Mouse (Mus musculus): ENCODE data around the gene Msantd2.

Msantd2 gene

DNA sequence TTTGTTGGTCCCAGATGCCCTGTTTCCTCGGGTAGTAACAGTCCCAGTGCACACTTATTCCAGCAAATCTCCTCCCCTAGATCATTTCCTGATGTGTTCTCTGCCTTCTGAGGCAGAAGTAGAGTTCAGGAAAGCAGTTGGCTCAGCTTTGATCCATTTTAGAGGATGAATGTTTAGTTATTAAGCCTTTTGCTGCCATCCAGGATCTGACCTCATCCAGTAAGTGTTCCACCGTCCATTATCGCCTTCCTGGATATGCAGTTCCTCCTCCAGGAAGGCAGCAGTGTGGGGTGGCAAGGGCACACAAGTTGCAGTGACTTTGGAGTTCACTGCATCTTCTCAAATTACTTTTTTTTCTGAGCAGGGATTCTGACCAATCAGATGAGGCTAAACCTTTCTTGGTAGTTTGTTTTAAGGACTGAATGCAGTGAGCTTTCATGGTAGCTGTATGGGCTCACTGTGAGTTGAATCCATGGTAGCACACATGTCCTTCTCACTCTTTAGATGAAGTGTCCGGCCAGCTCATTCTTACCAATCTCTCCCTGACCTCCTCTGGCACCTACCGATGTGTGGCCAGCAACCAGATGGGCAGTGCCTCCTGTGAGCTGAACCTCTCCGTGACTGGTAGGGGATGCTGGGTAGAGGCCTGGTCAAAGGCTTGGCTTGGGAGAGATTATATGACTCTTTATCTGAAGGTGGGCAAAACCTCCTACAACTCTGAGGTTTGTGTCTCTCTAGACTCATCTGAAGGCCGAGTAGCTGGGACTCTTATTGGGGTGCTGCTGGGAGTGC, 52.9 kb downstream of the Msantd2 start:
- DNase-seq (ENCODE audit: low spot score in 2 of 2) = no peak

DNA sequence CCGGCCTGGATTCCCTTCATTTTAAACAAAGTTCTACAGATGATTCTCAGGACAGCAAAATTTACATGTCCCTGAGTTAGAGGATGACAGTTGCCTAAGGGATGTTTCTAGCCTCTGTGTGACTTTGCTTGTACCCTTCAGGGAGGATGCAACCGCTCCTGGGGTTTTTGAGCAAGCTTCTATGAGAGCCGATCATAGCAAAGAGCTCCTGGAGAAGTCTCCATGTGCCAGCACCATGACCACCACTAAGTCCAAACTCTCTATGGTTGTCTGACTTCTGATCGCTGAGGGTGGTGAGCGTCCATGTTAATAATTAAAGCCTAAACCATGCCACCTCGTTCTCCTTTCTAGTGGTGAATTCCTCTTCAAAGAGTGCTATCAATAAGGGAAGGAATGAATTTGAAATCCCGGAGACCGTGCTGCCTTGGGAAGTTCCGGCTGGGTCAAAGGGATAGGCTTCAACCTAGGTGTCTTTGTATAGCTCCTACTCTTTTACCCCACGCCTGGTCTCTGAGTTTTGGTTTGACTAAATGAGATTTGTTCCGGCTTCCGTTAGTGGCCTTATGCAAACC, 54.8 kb downstream of the Msantd2 start:
- no peak for DNase-seq (ENCODE audit: low spot score in 2 of 2)

DNA sequence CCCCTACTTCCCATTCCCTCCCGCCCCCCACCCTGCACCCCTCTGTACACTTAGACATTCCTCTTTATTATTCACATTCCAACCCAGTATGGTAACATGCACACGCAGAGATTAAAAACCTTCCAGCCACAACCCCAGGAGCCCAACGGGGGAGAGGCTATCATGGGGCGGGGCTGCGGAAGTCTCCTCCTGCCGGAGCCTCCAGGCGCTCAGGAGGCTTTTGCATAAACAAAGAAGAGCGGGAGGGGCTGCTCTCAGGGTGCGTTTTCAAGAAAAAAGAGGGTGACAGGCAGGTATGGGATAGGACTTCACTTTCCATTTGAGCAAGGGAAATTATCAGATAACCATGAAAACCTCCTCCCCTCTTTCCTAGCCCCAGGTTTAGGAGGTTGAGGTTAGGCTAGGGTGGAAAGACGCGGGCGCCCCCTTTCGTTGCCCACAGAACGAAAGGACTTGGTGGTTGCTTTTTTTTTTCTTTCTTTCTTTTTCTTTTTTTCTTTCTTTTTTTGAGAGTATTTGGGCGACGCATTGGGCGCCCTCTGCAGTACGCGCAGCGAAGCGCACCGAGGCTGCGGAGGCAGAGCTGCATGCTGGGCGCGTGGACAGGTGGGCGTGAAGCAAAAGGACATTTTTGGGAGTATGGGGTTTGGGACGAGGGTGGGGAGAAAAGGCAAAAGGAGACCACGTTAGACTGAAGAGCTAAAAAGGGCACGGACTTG, 55.5 kb downstream of the Msantd2 start:
- DNase-seq (ENCODE audit: low spot score in 2 of 2) = peak in 1 of 2 experiments; percentile 63

DNA sequence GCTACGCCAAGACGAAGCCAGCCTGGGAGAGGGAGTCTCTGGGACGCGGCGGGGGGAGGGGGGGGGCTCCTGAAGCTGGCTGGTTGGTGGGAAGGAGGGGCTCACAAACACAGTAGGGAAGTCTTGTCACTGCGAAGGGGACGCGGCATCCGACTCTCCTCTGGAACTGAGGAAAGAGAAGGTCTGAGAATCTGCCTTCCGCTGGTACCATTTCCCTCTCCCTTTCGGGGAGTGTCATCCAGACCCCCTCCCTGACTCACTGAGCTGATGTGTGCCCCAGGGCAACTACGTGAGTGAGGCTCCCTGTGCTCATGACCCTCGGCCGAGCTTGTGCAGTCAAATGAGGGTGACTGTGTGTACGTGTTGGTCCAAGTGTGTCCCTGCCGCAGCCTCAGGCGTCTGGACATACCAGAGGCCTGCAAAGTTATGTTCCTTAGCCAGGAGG, 56.1 kb downstream of the Msantd2 start:
- DNase-seq (ENCODE audit: low spot score in 2 of 2) = no peak

DNA sequence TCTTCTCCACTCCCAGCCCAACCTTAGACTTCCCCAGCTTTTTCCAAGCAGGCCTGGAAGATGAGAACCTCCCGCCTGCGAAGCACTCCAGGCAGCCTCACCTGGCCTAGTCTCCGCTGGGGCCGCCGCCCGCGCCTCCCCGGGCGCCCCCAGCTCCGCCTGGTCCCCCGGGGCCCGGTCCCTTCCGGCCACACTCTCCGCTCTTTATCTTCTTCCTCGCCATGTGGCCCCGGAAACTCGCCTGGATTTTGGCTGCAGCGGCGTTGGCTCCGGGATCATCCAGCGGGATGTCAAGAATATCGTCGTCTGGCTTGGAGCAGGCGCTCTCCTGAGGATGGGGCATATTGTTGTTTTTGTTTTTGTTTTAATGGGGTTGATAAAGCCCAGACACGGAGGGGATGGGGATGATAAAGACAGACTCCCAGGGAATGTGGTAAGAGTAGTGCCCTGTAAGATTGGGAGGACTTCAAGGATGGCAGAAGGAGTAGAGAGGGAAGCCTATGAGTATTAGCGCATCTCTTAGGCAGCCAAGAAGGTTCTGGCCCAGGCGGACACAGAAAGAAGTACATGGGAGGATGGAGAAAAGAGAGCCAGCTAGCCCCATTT, 56.8 kb downstream of the Msantd2 start:
- no peak for DNase-seq (ENCODE audit: low spot score in 2 of 2)

DNA sequence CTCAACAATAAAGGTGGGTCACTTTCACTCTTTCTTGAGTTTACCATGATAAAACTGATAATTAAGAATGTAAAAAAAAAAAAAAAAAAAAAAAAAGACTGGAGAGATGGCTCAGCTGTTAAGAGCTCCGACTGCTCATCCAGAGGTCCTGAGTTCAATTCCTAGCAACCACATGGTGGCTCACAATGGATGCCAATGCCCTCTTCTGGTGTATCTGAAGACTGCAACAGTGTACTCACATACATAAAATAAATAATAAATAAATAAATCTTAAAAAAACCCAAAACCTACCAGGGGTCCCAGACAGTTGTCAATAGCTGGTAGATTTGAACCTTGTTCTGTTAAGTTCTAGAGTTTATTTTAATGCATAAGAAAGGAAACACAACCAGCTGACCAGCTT, 57.8 kb downstream of the Msantd2 start:
- DNase-seq (ENCODE audit: low spot score in 2 of 2) = no peak

DNA sequence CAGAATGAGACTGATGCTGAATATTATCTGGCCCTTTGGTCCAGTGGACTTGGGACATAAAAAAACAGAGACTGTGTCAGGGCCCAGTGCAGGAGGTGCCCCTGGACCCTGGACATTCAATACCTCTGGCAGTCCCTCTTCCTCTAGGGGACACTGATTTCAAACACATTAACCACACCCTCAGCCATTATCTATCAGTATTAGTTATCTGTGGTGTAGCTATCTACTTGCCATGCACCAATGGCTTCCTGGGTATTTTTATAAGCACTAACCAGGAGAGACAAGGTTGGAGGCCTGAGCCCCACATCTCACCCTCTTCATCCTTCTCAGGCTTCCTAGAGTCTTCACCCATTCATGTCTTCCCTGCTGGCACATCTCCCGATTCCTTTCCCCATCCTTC, 61.3 kb downstream of the Msantd2 start:
- no peak for DNase-seq (ENCODE audit: low spot score in 2 of 2)

DNA sequence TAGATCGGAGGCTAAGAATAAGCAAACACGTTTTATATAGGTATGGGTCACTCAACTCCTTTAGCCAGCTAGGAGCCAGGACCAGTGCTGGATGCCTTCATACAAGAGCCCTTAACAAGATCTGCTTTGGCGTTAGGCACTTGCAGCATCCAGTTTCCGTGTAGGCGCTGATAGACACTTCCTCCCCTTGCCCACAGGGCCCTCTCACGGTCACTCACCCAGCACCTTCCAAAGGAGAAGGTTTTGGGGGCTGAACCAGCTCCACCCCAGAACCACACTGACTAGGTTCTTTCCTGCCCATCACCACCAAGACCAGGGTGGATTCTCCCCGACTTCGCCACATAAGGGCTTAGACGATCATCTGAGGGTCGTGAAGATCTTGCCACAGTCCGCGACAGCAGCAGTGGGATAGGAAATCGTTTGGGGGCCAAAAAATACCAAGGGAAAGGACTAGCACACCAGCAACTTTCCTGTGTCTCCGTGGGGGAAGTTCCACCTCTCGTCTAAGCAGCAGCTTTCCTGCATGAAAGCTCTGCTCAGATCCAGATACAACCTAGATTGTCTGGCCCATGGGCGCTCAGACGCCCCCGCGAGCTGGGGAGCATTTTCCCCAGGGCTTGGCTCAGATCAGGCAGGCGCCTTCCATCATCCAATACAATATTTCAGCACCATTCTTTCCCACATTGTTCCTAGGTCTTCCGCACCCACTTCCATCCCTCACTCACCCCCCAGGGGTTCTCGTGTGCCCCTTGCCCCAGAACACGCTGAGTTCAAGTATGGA, 62.8 kb downstream of the Msantd2 start:
- no peak for DNase-seq (ENCODE audit: low spot score in 2 of 2)

DNA sequence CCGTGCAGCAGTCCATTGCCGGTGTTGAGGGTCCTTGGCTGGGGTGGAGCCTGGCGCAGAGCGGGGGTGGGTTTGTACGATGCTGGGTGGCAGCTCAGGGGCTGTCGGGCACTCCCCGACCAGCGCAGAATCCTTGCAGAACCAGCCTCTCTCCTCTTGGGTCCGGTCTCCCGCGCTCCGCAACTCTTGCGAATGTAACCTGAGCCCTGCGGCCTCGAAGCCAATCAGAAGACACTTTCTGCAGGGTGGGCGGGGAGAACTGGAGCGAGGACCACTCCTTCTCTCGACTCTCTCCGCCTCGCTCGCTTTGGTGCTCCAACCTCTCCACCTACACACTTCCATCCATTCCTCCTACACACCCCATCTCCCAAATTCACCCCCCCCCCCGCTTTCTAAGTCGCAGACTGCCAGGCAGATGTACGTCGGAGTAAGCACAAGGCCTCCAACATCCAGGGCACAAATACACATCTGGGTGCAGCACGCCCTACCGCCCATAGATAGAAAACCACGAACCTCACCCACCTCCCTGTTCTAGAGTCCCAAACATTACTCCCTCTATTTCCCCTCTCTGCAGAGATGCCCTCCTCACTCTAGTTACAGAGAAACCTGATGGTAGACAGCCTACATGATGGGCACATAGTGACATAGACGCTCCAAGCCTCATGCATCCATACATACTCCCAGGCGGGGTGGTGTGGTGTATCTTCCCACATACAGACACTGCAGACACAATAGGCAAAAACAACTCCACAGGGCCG, 63.6 kb downstream of the Msantd2 start, which contains the start of gene Nrgn:
Gene Nrgn, minus strand, starts transcription at position 369 of the 758 bp plus-strand sequence.
- DNase-seq (ENCODE audit: low spot score in 2 of 2) = peak; percentile 70 to 79

DNA sequence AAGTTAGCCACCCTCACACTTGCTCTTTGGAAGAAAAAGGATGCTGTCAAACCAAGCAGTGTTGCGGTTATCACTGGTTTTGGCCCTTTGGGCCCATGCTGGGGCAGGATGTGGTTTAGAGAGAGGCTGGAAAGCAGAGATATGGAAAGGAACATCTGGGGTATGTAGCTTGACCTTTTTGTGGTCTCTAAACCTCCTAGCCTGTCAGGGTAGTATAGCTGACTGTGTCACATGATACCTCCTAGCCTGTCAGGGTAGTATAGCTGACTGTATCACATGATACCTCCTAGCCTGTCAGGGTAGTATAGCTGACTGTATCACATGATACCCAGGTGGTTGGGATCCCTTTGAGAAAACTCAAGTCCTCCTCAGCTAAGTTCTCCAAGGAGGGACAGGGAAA, 65.2 kb downstream of the Msantd2 start:
- DNase-seq (ENCODE audit: low spot score in 2 of 2) = no peak

DNA sequence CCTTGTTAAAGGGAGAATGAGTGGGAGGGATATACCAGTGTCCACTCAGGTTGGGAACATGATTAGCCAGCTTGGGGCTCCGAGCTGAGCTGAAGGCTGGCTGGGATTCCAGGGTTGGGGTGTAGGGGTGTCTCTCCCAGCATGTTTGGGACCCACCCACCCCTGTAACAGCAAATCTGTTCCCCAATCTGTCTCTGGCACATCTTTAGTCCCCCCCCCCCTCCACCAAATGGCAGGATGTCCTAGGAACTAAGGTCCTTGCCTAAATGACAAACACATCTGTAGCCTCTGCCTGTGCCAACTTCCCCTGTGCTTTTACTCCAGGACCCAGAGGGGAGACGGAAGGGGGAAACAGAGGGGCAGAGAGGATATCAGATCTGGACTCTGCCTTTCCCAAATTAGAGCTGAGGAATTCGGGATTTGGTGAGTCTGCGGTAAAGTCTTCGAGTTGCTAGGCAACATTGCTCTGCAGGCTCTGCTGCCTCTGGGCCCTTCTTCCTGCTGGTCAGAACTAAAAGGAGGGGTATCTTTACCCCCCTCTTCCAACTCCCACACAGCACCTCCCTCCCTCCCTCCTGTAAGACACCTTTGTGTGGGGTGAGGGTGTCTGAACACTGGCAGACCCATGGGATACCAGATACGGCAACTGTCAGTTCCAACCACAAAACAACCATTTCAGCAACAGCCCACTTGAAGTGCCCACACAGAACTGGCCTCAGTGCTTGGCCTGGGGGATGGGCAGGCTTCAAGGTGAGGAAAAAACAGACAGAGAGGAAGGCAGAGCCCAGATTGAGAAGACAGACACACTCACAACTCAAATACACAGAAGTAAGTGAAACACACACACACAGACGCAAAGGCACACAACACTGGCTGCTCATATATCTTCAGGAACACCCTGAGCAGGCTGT, 66.0 kb downstream of the Msantd2 start, which contains the start of gene Siae:
Gene Siae, plus strand, starts transcription at position 861 of the 911 bp plus-strand sequence.
- no peak for DNase-seq (ENCODE audit: low spot score in 2 of 2)

DNA sequence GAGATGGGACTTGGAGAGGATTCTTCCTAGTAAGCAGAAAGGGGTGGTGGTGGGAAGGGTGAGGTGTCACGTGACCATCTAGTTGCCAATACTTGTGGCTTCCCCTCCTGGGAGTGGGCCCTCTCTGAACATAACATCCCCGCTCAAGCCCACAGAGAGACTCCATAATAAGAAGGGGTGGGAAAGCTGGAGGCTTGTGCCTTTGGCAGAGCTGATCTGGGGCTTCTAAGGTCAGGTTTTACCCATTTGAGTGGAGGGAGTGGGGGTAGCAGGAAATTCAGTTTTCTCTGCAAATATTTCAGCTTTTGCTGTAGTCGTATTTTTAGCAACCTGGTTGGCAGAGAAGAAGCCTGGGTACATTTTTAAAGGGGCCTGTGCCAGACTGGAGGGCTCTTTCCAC, 67.2 kb downstream of the Msantd2 start:
- DNase-seq (ENCODE audit: low spot score in 2 of 2) = no peak

DNA sequence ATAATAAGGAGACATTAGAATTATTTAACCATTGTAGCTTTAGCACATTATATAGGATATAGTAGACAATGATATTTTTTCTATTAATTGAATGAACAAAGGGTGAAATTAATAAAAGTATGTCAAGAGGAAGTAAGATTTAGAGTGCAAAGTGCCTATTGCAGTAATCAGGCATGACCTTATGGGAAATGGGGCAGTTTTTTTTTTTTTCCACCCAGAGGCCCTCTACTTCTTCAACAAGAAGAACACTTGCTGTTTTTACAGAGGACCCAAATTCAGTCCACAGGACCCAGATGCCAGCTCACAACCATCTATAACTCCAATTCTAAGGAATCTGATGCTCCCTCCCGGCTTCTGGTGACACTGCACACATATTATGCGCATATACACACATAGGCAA, 71.5 kb downstream of the Msantd2 start:
- no peak for DNase-seq (ENCODE audit: low spot score in 2 of 2)

DNA sequence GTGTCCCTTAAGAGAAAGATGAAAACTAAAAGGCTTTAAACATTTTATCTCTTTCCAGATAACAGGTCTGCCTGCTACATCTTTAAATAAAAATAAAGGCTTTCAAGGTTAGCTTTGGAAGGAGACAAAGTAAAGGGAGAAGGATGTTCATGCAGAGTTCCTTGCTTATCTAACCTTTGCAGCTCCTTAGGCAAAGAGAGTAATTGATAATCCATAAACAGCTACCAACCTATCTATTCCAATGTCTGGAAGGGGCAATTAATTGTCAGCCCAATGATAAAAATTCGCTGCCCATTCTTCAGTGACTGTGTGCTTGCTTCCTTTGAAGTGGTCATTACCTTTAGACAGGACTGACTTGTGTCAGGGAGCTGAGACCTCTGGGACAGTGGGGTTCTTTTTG, 74.7 kb downstream of the Msantd2 start:
- no peak for DNase-seq (ENCODE audit: low spot score in 2 of 2)

DNA sequence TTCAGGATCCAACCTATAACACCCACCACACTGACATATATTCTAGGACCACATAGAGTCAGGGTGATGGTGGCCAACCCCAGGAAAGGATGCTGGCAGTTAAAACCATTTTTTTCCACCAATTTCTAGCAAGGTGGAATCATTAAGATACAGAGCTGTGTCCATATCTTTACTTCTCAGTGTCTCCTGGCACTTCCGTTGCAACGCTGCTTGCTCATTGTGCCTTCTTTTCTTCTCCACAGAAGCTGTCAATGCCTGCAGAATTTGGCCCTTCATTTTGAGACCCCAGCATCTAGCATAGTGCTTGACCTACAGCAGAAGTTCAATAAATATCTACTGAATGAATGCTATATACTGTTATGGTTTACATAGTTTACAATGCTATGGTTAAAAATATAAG, 77.9 kb downstream of the Msantd2 start:
- no peak for DNase-seq (ENCODE audit: low spot score in 2 of 2)

DNA sequence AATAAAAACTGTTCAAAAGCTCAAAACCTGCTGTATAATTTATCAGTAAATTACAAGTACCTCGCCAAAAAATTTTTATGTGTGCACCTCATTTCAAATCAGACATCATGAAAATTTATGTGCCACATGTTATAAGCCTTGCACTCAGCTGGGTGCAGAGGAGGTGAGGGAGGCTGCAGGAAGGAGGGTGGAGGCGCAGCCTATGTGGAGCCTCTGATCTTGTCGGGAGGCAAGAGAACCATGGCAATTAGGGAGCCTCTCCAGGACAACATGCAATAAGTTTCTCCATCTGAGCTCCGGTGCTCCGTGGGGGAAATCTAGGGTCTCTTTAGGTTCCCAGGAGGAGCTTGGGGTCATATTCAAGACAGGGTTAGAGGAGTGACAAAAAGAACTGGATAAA, 78.3 kb downstream of the Msantd2 start:
- no peak for DNase-seq (ENCODE audit: low spot score in 2 of 2)

DNA sequence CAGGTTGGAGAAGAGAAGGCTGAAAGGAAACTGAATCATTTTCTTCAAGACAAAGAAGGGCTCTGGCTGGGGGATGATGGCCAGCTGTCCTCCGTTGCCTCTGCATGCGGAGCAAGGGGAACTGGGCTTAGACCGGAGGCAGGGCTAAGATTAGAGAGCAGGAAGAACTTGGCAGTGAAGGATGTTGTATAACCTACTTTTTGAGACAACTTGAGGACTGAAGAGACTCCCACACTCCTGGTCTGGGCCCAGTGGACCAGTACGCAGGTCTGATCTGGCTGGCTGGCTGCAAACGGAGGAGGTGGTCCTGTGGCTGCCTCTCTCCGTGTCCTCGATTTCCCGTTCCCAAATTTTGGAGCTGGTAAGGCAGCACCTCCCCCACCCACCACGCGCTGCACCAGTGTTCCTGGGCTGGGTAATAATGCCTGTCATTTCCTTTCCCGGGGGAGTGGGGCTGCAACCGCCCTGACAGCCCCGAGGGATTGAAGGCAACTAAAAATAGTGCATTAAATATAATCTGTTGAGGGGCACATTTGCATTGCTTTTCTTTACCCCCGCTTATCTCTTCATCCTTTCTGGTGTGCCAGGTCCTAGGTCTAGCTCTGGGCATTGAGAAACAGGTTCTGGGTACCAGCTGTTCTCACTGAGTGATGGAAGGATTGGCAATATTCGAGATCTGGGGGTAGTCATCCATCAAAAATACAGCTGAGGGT, 78.9 kb downstream of the Msantd2 start:
- peak in 1 of 2 experiments; percentile 60 for DNase-seq (ENCODE audit: low spot score in 2 of 2)

DNA sequence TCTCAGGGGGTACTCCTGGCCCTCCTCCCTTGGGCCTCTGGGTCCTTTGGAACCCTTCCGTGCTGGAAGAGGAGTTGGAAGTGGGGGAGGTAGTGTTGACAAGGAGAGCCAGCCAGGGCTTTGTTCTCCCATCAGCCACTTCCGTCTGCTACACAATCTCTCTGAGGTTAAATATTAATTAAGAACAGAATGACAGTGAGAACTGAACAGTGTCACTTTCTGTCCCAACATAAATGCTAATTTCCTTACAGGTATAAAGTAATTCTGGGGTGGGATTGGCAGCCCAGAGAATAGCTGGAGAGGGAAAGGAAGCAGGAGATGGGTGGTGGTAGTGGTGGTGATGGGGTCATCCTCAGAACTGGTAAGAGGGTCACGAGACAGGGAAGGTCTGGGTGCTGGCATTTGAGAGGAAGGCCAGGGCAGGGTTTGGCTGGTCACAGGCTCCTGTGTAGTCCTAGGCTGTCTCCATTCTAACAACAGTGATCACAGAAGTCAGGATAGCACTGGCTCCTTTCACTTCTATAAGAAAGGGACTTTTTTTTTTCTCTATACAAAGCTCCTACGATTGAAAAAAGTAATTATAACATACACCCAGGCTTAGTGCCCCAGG, 79.6 kb downstream of the Msantd2 start:
- no peak for DNase-seq (ENCODE audit: low spot score in 2 of 2)

Measured in frontal cortex, postnatal 25 days (tissue).